Mouse (Mus musculus) stomach, postnatal 0 days (tissue): ENCODE results near the gene Hs1bp3.

Experiments used
- CTCF ChIP-seq: IDR thresholded peaks from 2 replicates; pipeline ENCODE4 v1.5.1; 2016; ENCODE audit warnings: antibody characterized with exemption, low read depth, mild to moderate bottlenecking, moderate library complexity
- EP300 ChIP-seq: optimal IDR thresholded peaks from 2 replicates; pipeline ENCODE3; 2016; ENCODE audit warnings: antibody characterized with exemption

GRCm38 (mm10) chr12:8339591-8340319 lies 26.5 kb downstream of the Hs1bp3 start:
- TF ChIP-seq CTCF (no peak), EP300 (no peak)
